9 mouse cellular contexts compared by ENCODE assay signal in the genomic region with DNA sequence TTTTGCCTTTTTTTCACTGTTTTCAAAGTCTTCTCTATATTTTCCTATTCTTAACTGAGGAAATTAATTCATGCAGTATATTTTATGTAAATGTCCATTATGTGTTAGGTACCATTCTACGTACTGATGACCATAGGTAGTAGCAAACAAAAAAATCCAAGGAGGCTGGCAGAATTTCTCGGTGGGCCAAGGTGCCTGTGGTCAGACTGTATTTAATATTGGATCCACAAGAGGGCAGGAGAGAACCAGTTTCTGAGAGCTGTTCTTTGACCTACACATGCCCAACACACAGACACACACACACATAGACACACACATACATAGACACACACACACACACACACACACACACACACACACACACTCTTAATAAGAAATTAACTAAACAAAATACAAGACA. TPM values are rescaled to one million over a fixed set of nuclear protein-coding genes. Genes with fewer than 3 reads are reported as not detected.
A peak's percentile ranks its signal among the peaks of the same experiment; 100 is the strongest.
DNase-seq lines count a peak whose midpoint lies in the region; ATAC-seq and TF ChIP-seq lines count a peak whose summit lies in the region.
"Had no signal": no experiment of that assay in that cellular context is flagged by ENCODE, and none has a peak within 500 bp of the region (broad histone marks: within the 10 kb centered on the region; RNA-seq: fewer than 3 reads in every experiment).

No protein-coding gene starts in this region.

- H3K4me1 ChIP-seq in kidney, postnatal 0 days (replicated peaks; ENCODE audit: insufficient read depth, low read length): no peaks in the 10 kb centered on the region
- no peaks in the 10 kb centered on the region for H3K4me1 ChIP-seq in E14TG2a.4 (replicated peaks; ENCODE audit: low read depth, low read length)
- H3K4me1 ChIP-seq in limb, embryonic 14.5 days (ENCODE audit: control insufficient read depth, insufficient read depth, low read length): no peaks in the 10 kb centered on the region

- H3K4me2 ChIP-seq in kidney, postnatal 0 days (ENCODE audit: low read length): no peak overlapping the region
- H3K4me2 ChIP-seq in limb, embryonic 14.5 days (replicated peaks; ENCODE audit: low read depth, low read length, severe bottlenecking): no peak overlapping the region

- WGBS in kidney, postnatal 0 days: 65% methylated on average over 2 of the region's 2 CpGs
- 54% methylated on average over 2 of the region's 2 CpGs for WGBS in limb, embryonic 14.5 days

- no peaks in the 10 kb centered on the region for H3K9me3 ChIP-seq in kidney, postnatal 0 days (replicated peaks; ENCODE audit: low read length)
- peaks cover 19% of the 10 kb centered on the region for H3K9me3 ChIP-seq in E14TG2a.4 (ENCODE audit: low read length)
- no peaks in the 10 kb centered on the region for H3K9me3 ChIP-seq in limb, embryonic 14.5 days (ENCODE audit: control insufficient read depth, low read length)

- H3K27me3 ChIP-seq in kidney, postnatal 0 days (ENCODE audit: insufficient read depth, low read length): no peaks in the 10 kb centered on the region
- no peaks in the 10 kb centered on the region for H3K27me3 ChIP-seq in E14TG2a.4 (ENCODE audit: insufficient read depth, low read length)
- H3K27me3 ChIP-seq in limb, embryonic 14.5 days (ENCODE audit: control insufficient read depth, insufficient read depth, low read length): no peaks in the 10 kb centered on the region

- no peak overlapping the region for H3K27ac ChIP-seq in kidney, postnatal 0 days
- no peak overlapping the region for H3K27ac ChIP-seq in limb, embryonic 14.5 days (replicated peaks; ENCODE audit: low read depth, low read length)

- ATAC-seq in kidney, postnatal 0 days (replicated peaks; ENCODE audit: low FRiP score, low read depth): no peak
- no peak for ATAC-seq in limb, embryonic 14.5 days (ENCODE audit: low FRiP score, low read depth)

- DNase-seq in kidney, postnatal 0 days (ENCODE audit: low spot score): peak; percentile 33
- no peak for DNase-seq in kidney, postnatal 10 days
- DNase-seq in ZHBTc4 (ENCODE audit: low read depth, low spot score): peak; percentile 62
- peak; percentile 41 for DNase-seq in limb, embryonic 14.5 days (ENCODE audit: low spot score)
- no peak for DNase-seq in T-cell, adult 2 months (ENCODE audit: low spot score)
- DNase-seq in left cerebral cortex, adult 18-20 months (ENCODE audit: low spot score in 2 of 2): no peak
- DNase-seq in gastrocnemius, postnatal 4 days (ENCODE audit: low spot score in 2 of 2): no peak
- DNase-seq: kidney, adult 8-10 months had no signal

- no peak overlapping the region for H3K9ac ChIP-seq in kidney, postnatal 0 days (ENCODE audit: low read depth, low read length)
- no peak overlapping the region for H3K9ac ChIP-seq in limb, embryonic 14.5 days (ENCODE audit: low read depth, low read length, severe bottlenecking)

- H3K36me3 ChIP-seq in kidney, postnatal 0 days (ENCODE audit: insufficient read depth, low read length): no peaks in the 10 kb centered on the region
- H3K36me3 ChIP-seq in E14TG2a.4 (ENCODE audit: insufficient read depth, low read length): no peaks in the 10 kb centered on the region
- no peaks in the 10 kb centered on the region for H3K36me3 ChIP-seq in limb, embryonic 14.5 days (ENCODE audit: control insufficient read depth, insufficient read depth, low read length)

- no peak for TF ChIP-seq POLR2A in limb, embryonic 14.5 days (IDR thresholded peaks at IDR 0.05; ENCODE audit: borderline replicate concordance, extremely low read depth, insufficient read depth, insufficient read length)

- H3K4me3 ChIP-seq in kidney, postnatal 0 days (replicated peaks; ENCODE audit: low read depth, low read length): no peak overlapping the region
- no peak overlapping the region for H3K4me3 ChIP-seq in E14TG2a.4 (replicated peaks; ENCODE audit: low read length)
- no peak overlapping the region for H3K4me3 ChIP-seq in limb, embryonic 14.5 days (replicated peaks; ENCODE audit: low read length)

- peak; percentile 66 for TF ChIP-seq CTCF in kidney, postnatal 0 days (IDR thresholded peaks at IDR 0.05; ENCODE audit: low read depth)
- TF ChIP-seq CTCF in E14TG2a.4 (conservative IDR thresholded peaks at IDR 0.05; ENCODE audit: low read length): 0 out of 2 replicates have a peak, but pooled peaks have one; percentile 15

RNA-seq across cellular contexts. Expression of a gene that starts 48.2 kb away (rescaled TPM):
- polyA plus RNA-seq in kidney, postnatal 0 days (2015; fragmentation: Nextera tagmentation; extraction: Ambion mirVana): 6.2 and 6.4 TPM in 2 replicates
- 2.2 and 2.9 TPM in 2 replicates for polyA plus RNA-seq in limb, embryonic 14.5 days (2012; rRNA removed)
- 5.9 and 7.0 TPM in 2 replicates for polyA plus RNA-seq in limb, embryonic 14.5 days (2014; fragmentation: Nextera tagmentation; extraction: Ambion mirVana)
- 1 to 10 TPM; 6.1 to 6.7 TPM for total RNA-seq in left cerebral cortex, adult 18-20 months (2021)
- total RNA-seq in gastrocnemius, postnatal 4 days (2021): 1 to 10 TPM; 4.0 to 4.8 TPM

Comparison
In these comparisons a context has a peak if more than half of its experiments do, and no peak if none do; other contexts are left out.
1. DNase-seq: peak in kidney, postnatal 0 days (single experiment), ZHBTc4 (single experiment) and limb, embryonic 14.5 days (single experiment); none in kidney, postnatal 10 days (single experiment), T-cell, adult 2 months (single experiment), left cerebral cortex, adult 18-20 months (0 of 2) and gastrocnemius, postnatal 4 days (0 of 2).